Mouse (Mus musculus) heart, embryonic 12.5 days (tissue): ENCODE results near the gene Olfr212. TPM values are rescaled to one million over a fixed set of nuclear protein-coding genes. Genes with fewer than 3 reads are reported as not detected.
"Not testable (repeated sequence)": the region's sequence is repeated elsewhere in the genome, so short reads cannot be mapped to it uniquely, and the experiment has no call there.

Source experiments
- ATAC-seq: fragments of 200-750 bp; cut with Nextera tagmentation; 2 replicates; pipeline ENCODE4 v1.8.0; 2017; ENCODE audit warnings: moderate TSS enrichment, moderate library complexity; ENCODE audit not compliant: insufficient number of reproducible peaks, low FRiP score
- H3K27ac ChIP-seq: fragments of 300-500 bp; sonication (generic); 2 replicates; pipeline ENCODE4 v1.5.1; 2016; ENCODE audit warnings: mild to moderate bottlenecking, moderate library complexity; ENCODE audit not compliant: poor library complexity, severe bottlenecking
- H3K27me3 ChIP-seq: fragments of 300-500 bp; sonication (generic); replicated peaks from 2 replicates; pipeline ENCODE4 v1.6.1; 2016; ENCODE audit warnings: mild to moderate bottlenecking, moderate library complexity
- H3K36me3 ChIP-seq: fragments of 300-500 bp; sonication (generic); 2 replicates; pipeline ENCODE4 v1.6.1; 2016; ENCODE audit warnings: mild to moderate bottlenecking, moderate library complexity
- H3K4me1 ChIP-seq: fragments of 300-500 bp; sonication (generic); replicated peaks from 2 replicates; pipeline ENCODE4 v1.6.1; 2016; ENCODE audit warnings: mild to moderate bottlenecking
- H3K4me2 ChIP-seq: fragments of 300-500 bp; sonication (generic); 2 replicates; pipeline ENCODE4 v1.6.1; 2016; ENCODE audit warnings: mild to moderate bottlenecking, moderate library complexity
- H3K4me3 ChIP-seq: fragments of 300-500 bp; sonication (generic); 2 replicates; pipeline ENCODE4 v1.5.1; 2016; ENCODE audit warnings: mild to moderate bottlenecking
- H3K9ac ChIP-seq: fragments of 300-500 bp; sonication (generic); 2 replicates; pipeline ENCODE4 v1.6.1; 2016; ENCODE audit warnings: mild to moderate bottlenecking, moderate library complexity
- H3K9me3 ChIP-seq: fragments of 300-500 bp; sonication (generic); replicated peaks from 2 replicates; pipeline ENCODE4 v1.6.1; 2016; ENCODE audit warnings: mild to moderate bottlenecking, moderate library complexity
- WGBS: fragments of 180-500 bp; shearing (Covaris S2); methylation state at CpG from one replicate; pipeline ENCODE4 v1.1.7; 2016; 5-methylcytosine and 5-hydroxymethylcytosine counted together
- polyA plus RNA-seq: library from polyadenylated mRNA; unstranded; fragments of >200 nt; fragmentation: Nextera tagmentation; extraction: Ambion mirVana; gene quantifications from 2 replicates; pipeline ENCODE4 v1.2.1, GENCODE M21; 2016

Olfr212 gene
- polyA plus RNA-seq, 1 experiment from 2014 or later = not detected

- Histone ChIP-seq H3K27ac (no peak within 1 kb of the TSS), H3K27me3 (0 out of 2 replicates have a peak, but pooled peaks cover 4% of the 10 kb centered on the region), H3K4me3 (no peak within 1 kb of the TSS), H3K36me3 (no peaks in the 10 kb centered on the region), H3K9me3 (no peaks in the 10 kb centered on the region), H3K4me1 (no peaks in the 10 kb centered on the region), H3K4me2 (no peak within 1 kb of the TSS), H3K9ac (no peak within 1 kb of the TSS)
- 67% methylated on average over 1 of the region's 1 CpGs for WGBS
- no peak for ATAC-seq
Measured at GRCm38 (mm10) chr6:116538156-116538555, 31.8 kb downstream of the Olfr212 start, which contains the start of gene Olfr213. Olfr213 (plus strand) TSS chr6:116538456.

GRCm38 (mm10) chr6:116542500-116542899 lies 36.2 kb downstream of the Olfr212 start:
- Histone ChIP-seq H3K27me3 (0 out of 2 replicates have a peak, but pooled peaks cover 7% of the 10 kb centered on the region), H3K9ac (no peak overlapping the region), H3K4me1 (no peaks in the 10 kb centered on the region), H3K4me3 (no peak overlapping the region), H3K27ac (no peak overlapping the region), H3K36me3 (no peaks in the 10 kb centered on the region), H3K9me3 (no peaks in the 10 kb centered on the region), H3K4me2 (no peak overlapping the region)
- 76% methylated on average over 2 of the region's 2 CpGs for WGBS
- no peak for ATAC-seq

- ATAC-seq, H3K36me3 ChIP-seq, H3K4me3 ChIP-seq, H3K4me1 ChIP-seq, H3K9me3 ChIP-seq, H3K27ac ChIP-seq, H3K27me3 ChIP-seq, H3K4me2 ChIP-seq, H3K9ac ChIP-seq: not testable (repeated sequence)
- WGBS = 89% methylated on average over 11 of the region's 11 CpGs
Measured at GRCm38 (mm10) chr6:116550841-116551240, 44.5 kb downstream of the Olfr212 start, which contains the start of gene Gm5580. Gm5580 (plus strand) TSS chr6:116551141.

GRCm38 (mm10) chr6:116553935-116554334 lies 47.6 kb downstream of the Olfr212 start, which contains the start of gene Olfr214:
Olfr214 (plus strand) TSS chr6:116554235.
- Histone ChIP-seq H3K4me3 (no peak within 1 kb of the TSS), H3K9me3 (no peaks in the 10 kb centered on the region), H3K4me1 (no peaks in the 10 kb centered on the region), H3K9ac (no peak within 1 kb of the TSS), H3K27me3 (0 out of 2 replicates have a peak, but pooled peaks cover 1% of the 10 kb centered on the region), H3K36me3 (no peaks in the 10 kb centered on the region), H3K27ac (no peak within 1 kb of the TSS), H3K4me2 (no peak within 1 kb of the TSS)
- no peak for ATAC-seq
- 75% methylated on average over 1 of the region's 1 CpGs for WGBS

GRCm38 (mm10) chr6:116554952-116555351 lies 48.6 kb downstream of the Olfr212 start:
- Histone ChIP-seq H3K9ac (no peak overlapping the region), H3K4me3 (no peak overlapping the region), H3K27me3 (0 out of 2 replicates have a peak, but pooled peaks cover 3% of the 10 kb centered on the region), H3K36me3 (no peaks in the 10 kb centered on the region), H3K4me1 (no peaks in the 10 kb centered on the region), H3K4me2 (no peak overlapping the region), H3K9me3 (no peaks in the 10 kb centered on the region), H3K27ac (no peak overlapping the region)
- 67% methylated on average over 3 of the region's 3 CpGs for WGBS
- no peak for ATAC-seq

Other genes starting within 250 kb of the Olfr212 start
- 4.5 and 5.3 TPM in 2 replicates for gene Zfand4, start 242.3 kb upstream of the Olfr212 start, polyA plus RNA-seq
- 35.3 and 35.7 TPM in 2 replicates for gene March8, start 168.5 kb upstream of the Olfr212 start, polyA plus RNA-seq
- 2.6 and 2.7 TPM in 2 replicates for gene Alox5, start 45.3 kb upstream of the Olfr212 start, polyA plus RNA-seq
- gene Olfr211, start 17.4 kb upstream of the Olfr212 start, polyA plus RNA-seq = not detected in 2 replicates
- not detected in 2 replicates for gene Olfr213, start 31.9 kb downstream of the Olfr212 start, polyA plus RNA-seq
- gene Gm5580, start 44.6 kb downstream of the Olfr212 start, polyA plus RNA-seq = 0.33 TPM in 2 replicates
- gene Olfr214, start 47.7 kb downstream of the Olfr212 start, polyA plus RNA-seq = not detected in 2 replicates
- gene Olfr215, start 77.7 kb downstream of the Olfr212 start, polyA plus RNA-seq = not detected in 2 replicates
- 95.4 and 97.7 TPM in 2 replicates for gene Zfp422, start 122.5 kb downstream of the Olfr212 start, polyA plus RNA-seq
- 4.0 and 4.9 TPM in 2 replicates for gene Depp1, start 144.1 kb downstream of the Olfr212 start, polyA plus RNA-seq
- gene Rassf4, start 167.4 kb downstream of the Olfr212 start, polyA plus RNA-seq = 5.6 and 6.5 TPM in 2 replicates
- gene Tmem72, start 210.4 kb downstream of the Olfr212 start, polyA plus RNA-seq = 0.06 and 0.08 TPM in 2 replicates